Mouse (Mus musculus): ENCODE results near the gene Myo9a. TPM values are rescaled to one million over a fixed set of nuclear protein-coding genes. Genes with fewer than 3 reads are reported as not detected.

Gene Myo9a
- 25.4 and 26.2 TPM in 2 replicates for polyA plus RNA-seq (2012; rRNA removed)

GRCm38 (mm10) chr9:59750267-59751065 is at the start of gene Myo9a, which contains the start of gene Senp8:
Gene Myo9a, plus strand, starts transcription at chr9:59750896.
Gene Senp8, minus strand, starts transcription at chr9:59750710.

GRCm38 (mm10) chr9:59960559-59960958 is 209.9 kb downstream of the Myo9a start, which contains the start of gene Nr2e3:
Gene Nr2e3, minus strand, starts transcription at chr9:59960659.

Other genes with a start within 250 kb of the Myo9a start
- 48.2 and 52.3 TPM in 2 replicates for gene Hexa, start 211.4 kb upstream of the Myo9a start, polyA plus RNA-seq (2012; rRNA removed)
- 0.61 and 0.99 TPM in 2 replicates for gene Tmem202, start 211.0 kb upstream of the Myo9a start, polyA plus RNA-seq (2012; rRNA removed)
- gene Celf6, start 173.0 kb upstream of the Myo9a start, polyA plus RNA-seq (2012; rRNA removed), result 33.3 and 35.9 TPM in 2 replicates
- gene Parp6, start 133.6 kb upstream of the Myo9a start, polyA plus RNA-seq (2012; rRNA removed), result 207 and 208 TPM in 2 replicates
- 851 and 866 TPM in 2 replicates for gene Pkm, start 94.5 kb upstream of the Myo9a start, polyA plus RNA-seq (2012; rRNA removed)
- gene Gramd2, start 70.8 kb upstream of the Myo9a start, polyA plus RNA-seq (2012; rRNA removed), result 20.0 and 20.1 TPM in 2 replicates
- gene Senp8, start 186 bp upstream of the Myo9a start, polyA plus RNA-seq (2012; rRNA removed), result 4.6 and 6.7 TPM in 2 replicates
- gene Nr2e3, start 209.8 kb downstream of the Myo9a start, polyA plus RNA-seq (2012; rRNA removed), result not detected in 2 replicates

Data from central nervous system, embryonic 18 days (tissue).